In the genomic region with DNA sequence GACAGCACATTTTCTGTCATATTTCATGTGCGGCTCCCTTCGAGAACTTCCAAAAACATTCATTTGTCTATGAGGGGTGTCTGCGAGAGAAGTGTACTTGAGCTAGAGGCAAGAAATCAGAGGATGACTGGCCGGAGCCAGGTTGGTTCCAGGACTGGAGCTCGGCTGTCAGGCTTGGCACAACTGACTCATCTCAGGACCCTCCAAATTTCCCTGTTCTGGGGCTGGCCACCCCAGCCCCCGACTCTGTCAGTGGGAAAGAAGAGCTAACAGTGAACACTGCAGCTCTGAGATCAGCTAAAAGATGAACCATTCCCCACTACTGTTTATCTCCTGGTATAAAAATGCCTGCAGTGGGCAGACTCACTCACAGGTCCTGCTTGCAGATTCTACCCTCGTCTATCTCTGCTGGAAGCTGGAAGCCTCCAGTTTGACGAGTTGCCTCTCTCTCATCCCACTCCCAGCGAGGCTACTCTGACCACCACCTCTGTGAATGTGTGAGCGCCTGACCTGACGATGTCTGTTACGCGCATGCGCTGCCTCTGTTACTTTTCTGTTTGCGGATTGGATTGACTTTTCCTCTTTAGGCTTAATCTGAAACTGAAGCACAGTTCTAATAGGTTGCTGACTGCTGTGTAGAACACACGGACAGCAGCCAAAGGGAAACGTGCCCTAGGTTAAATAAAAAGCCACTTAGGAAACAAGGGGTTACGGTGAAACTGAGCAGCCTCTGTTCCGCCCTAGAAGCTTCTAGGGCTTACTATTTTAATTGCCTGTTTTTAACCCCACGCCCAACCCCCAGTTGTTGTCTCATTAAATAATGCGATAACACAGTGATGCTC, we compare ENCODE assay signal across 8 mouse cellular contexts. TPM values are rescaled to one million over a fixed set of nuclear protein-coding genes. Genes with fewer than 3 reads are reported as not detected.
A peak's percentile ranks its signal among the peaks of the same experiment; 100 is the strongest.
DNase-seq lines count a peak whose midpoint lies in the region; ATAC-seq and TF ChIP-seq lines count a peak whose summit lies in the region.

No protein-coding gene starts in this region.

- DNase-seq in left cerebral cortex, postnatal 4 days: peak; percentile 31
- DNase-seq in left cerebral cortex, postnatal 10 days (ENCODE audit: extremely low spot score in 1 of 2, low spot score in 2 of 2): no peak
- peak; percentile 73 for DNase-seq in hindbrain, embryonic 14.5 days (ENCODE audit: low spot score)
- no peak for DNase-seq in T-cell, adult 2 months (ENCODE audit: low spot score)
- DNase-seq in cerebellum, adult 11 months: no peak

- peak; percentile 54 for ATAC-seq in hindbrain, embryonic 14.5 days (ENCODE audit: low FRiP score)
- ATAC-seq in lung, embryonic 15.5 days (ENCODE audit: borderline replicate concordance, extremely low read depth, low FRiP score, low TSS enrichment): peak; percentile 21; the same call in 1 of the 2 replicates
- ATAC-seq in stomach, embryonic 15.5 days (ENCODE audit: insufficient read depth, low FRiP score, low read depth): 0 out of 2 replicates have a peak, but pooled peaks have one; percentile 31

- H3K9ac ChIP-seq in hindbrain, embryonic 14.5 days: peak overlapping the region; percentile 36; the same call in 1 of the 2 replicates
- no peak overlapping the region for H3K9ac ChIP-seq in lung, embryonic 15.5 days
- no peak overlapping the region for H3K9ac ChIP-seq in stomach, embryonic 15.5 days

- 0 out of 2 replicates have a peak, but pooled peaks cover 4% of the 10 kb centered on the region for H3K9me3 ChIP-seq in hindbrain, embryonic 14.5 days (ENCODE audit: control insufficient read depth, low read length)
- no peaks in the 10 kb centered on the region for H3K9me3 ChIP-seq in lung, embryonic 15.5 days
- H3K9me3 ChIP-seq in stomach, embryonic 15.5 days: no peaks in the 10 kb centered on the region

- peak overlapping the region; percentile 2 for H3K4me3 ChIP-seq in cortical plate, adult 2 months (ENCODE audit: insufficient read depth, low read length)
- peak overlapping the region; percentile 17 for H3K4me3 ChIP-seq in hindbrain, embryonic 14.5 days (replicated peaks; ENCODE audit: low read length)
- peak overlapping the region; percentile 16 for H3K4me3 ChIP-seq in lung, embryonic 15.5 days
- H3K4me3 ChIP-seq in stomach, embryonic 15.5 days (replicated peaks): 0 out of 2 replicates have a peak overlapping the region, but pooled peaks have one; percentile 7

- no peak overlapping the region for H3K27ac ChIP-seq in cortical plate, adult 2 months (ENCODE audit: insufficient read depth, low read length)
- peak overlapping the region; percentile 47 for H3K27ac ChIP-seq in hindbrain, embryonic 14.5 days
- no peak overlapping the region for H3K27ac ChIP-seq in lung, embryonic 15.5 days
- H3K27ac ChIP-seq in stomach, embryonic 15.5 days: no peak overlapping the region

- H3K4me2 ChIP-seq in hindbrain, embryonic 14.5 days (replicated peaks): peak overlapping the region; percentile 53
- peak overlapping the region; percentile 54 for H3K4me2 ChIP-seq in lung, embryonic 15.5 days
- peak overlapping the region; percentile 48 for H3K4me2 ChIP-seq in stomach, embryonic 15.5 days

- TF ChIP-seq CTCF in cortical plate, adult 2 months (IDR thresholded peaks at IDR 0.05; ENCODE audit: extremely low read depth, insufficient read depth, low read length): no peak

- H3K27me3 ChIP-seq in hindbrain, embryonic 14.5 days (ENCODE audit: control insufficient read depth, insufficient read depth, low read length): no peaks in the 10 kb centered on the region
- H3K27me3 ChIP-seq in lung, embryonic 15.5 days: no peaks in the 10 kb centered on the region
- no peaks in the 10 kb centered on the region for H3K27me3 ChIP-seq in stomach, embryonic 15.5 days (replicated peaks)

- 18% methylated on average over 21 of the region's 21 CpGs for WGBS in hindbrain, embryonic 14.5 days
- 30% methylated on average over 21 of the region's 21 CpGs for WGBS in lung, embryonic 15.5 days
- WGBS in stomach, embryonic 15.5 days: 35% methylated on average over 21 of the region's 21 CpGs

- no peaks in the 10 kb centered on the region for H3K4me1 ChIP-seq in cortical plate, adult 2 months (ENCODE audit: control insufficient read depth, insufficient read depth, low read length)
- peaks cover 10% of the 10 kb centered on the region; the same call in 1 of the 2 replicates for H3K4me1 ChIP-seq in hindbrain, embryonic 14.5 days (replicated peaks; ENCODE audit: control insufficient read depth, insufficient read depth, low read length)
- H3K4me1 ChIP-seq in lung, embryonic 15.5 days: peaks cover 15% of the 10 kb centered on the region
- H3K4me1 ChIP-seq in stomach, embryonic 15.5 days: no peaks in the 10 kb centered on the region

- no peaks in the 10 kb centered on the region for H3K36me3 ChIP-seq in hindbrain, embryonic 14.5 days (replicated peaks; ENCODE audit: control insufficient read depth, insufficient read depth)
- no peaks in the 10 kb centered on the region for H3K36me3 ChIP-seq in lung, embryonic 15.5 days
- no peaks in the 10 kb centered on the region for H3K36me3 ChIP-seq in stomach, embryonic 15.5 days

- intact Hi-C loops in left cerebral cortex, postnatal 4 days (cut with DNase I): no loop called here
- intact Hi-C loops in left cerebral cortex, postnatal 10 days (cut with DNase I): no loop called here

- TF ChIP-seq POLR2A in cortical plate, adult 2 months (IDR thresholded peaks at IDR 0.05; ENCODE audit: extremely low read depth, insufficient read depth, low read length): 0 out of 2 replicates have a peak, but pooled peaks have one; percentile 26

RNA-seq across cellular contexts. Expression of a gene that starts 19.8 kb away (rescaled TPM):
- total RNA-seq in left cerebral cortex, postnatal 4 days (2021): 1 to 10 TPM; 3.2 to 3.3 TPM
- total RNA-seq in left cerebral cortex, postnatal 10 days (2021): 1 to 10 TPM; 2.2 to 2.6 TPM
- 2.2 and 3.3 TPM in 2 replicates for polyA plus RNA-seq in cortical plate, adult 2 months (2012; rRNA removed)
- 11.8 and 12.0 TPM in 2 replicates for polyA plus RNA-seq in hindbrain, embryonic 14.5 days (2014; fragmentation: Nextera tagmentation; extraction: Ambion mirVana)
- 63.6 and 72.3 TPM in 2 replicates for polyA plus RNA-seq in lung, embryonic 15.5 days (2015; fragmentation: Nextera tagmentation; extraction: Ambion mirVana)
- polyA plus RNA-seq in stomach, embryonic 15.5 days (2015; fragmentation: Nextera tagmentation; extraction: Ambion mirVana): 60.7 and 66.8 TPM in 2 replicates

Comparison
In these comparisons a context has a peak if more than half of its experiments do, and no peak if none do; other contexts are left out.
1. DNase-seq: peak in left cerebral cortex, postnatal 4 days (single experiment) and hindbrain, embryonic 14.5 days (single experiment); none in left cerebral cortex, postnatal 10 days (0 of 2), T-cell, adult 2 months (single experiment) and cerebellum, adult 11 months (single experiment).
2. Peak in every context shown above with its lines, with median percentiles within 50 percentile points of each other: H3K4me3 ChIP-seq, ATAC-seq and H3K4me2 ChIP-seq.